In genomic region chr2:32353007-32353542, GRCm38 (mm10) we compare ENCODE assay signal across 8 mouse cellular contexts. TPM values are rescaled to one million over a fixed set of nuclear protein-coding genes. Genes with fewer than 3 reads are reported as not detected.
DNase-seq lines count a peak whose midpoint lies in the region; ATAC-seq and TF ChIP-seq lines count a peak whose summit lies in the region.

TSS of gene Dnm1 (minus strand) at chr2:32353338.

- no peak within 1 kb of the TSS for H3K27ac ChIP-seq in bone marrow, adult 2 months (ENCODE audit: control insufficient read depth, insufficient read depth, low read depth, low read length, poor library complexity)
- H3K27ac ChIP-seq in embryonic facial prominence, embryonic 14.5 days (replicated peaks; ENCODE audit: low read depth, low read length): peak within 1 kb of the TSS; percentile 86
- peak within 1 kb of the TSS; percentile 94 for H3K27ac ChIP-seq in limb, embryonic 13.5 days
- peak within 1 kb of the TSS; percentile 98 for H3K27ac ChIP-seq in midbrain, embryonic 16.5 days (ENCODE audit: low read length)
- no peak within 1 kb of the TSS for H3K27ac ChIP-seq in spleen, adult 2 months (ENCODE audit: insufficient read depth, low read length)

- peak within 1 kb of the TSS; percentile 83 for H3K9ac ChIP-seq in embryonic facial prominence, embryonic 14.5 days (ENCODE audit: low read depth, low read length)
- H3K9ac ChIP-seq in limb, embryonic 13.5 days: peak within 1 kb of the TSS; percentile 91
- H3K9ac ChIP-seq in midbrain, embryonic 16.5 days (ENCODE audit: low read depth, low read length): peak within 1 kb of the TSS; percentile 92

- no peaks in the 10 kb centered on the region for H3K9me3 ChIP-seq in embryonic facial prominence, embryonic 14.5 days (ENCODE audit: control insufficient read depth, low read length)
- H3K9me3 ChIP-seq in limb, embryonic 13.5 days: no peaks in the 10 kb centered on the region
- H3K9me3 ChIP-seq in midbrain, embryonic 16.5 days (replicated peaks; ENCODE audit: control insufficient read depth, low read length, poor library complexity, severe bottlenecking): no peaks in the 10 kb centered on the region

- H3K4me1 ChIP-seq in bone marrow, adult 2 months (ENCODE audit: control insufficient read depth, insufficient read depth, low read length): no peaks in the 10 kb centered on the region
- peaks cover 17% of the 10 kb centered on the region for H3K4me1 ChIP-seq in embryonic facial prominence, embryonic 14.5 days (ENCODE audit: control insufficient read depth, insufficient read depth, low read length)
- H3K4me1 ChIP-seq in limb, embryonic 13.5 days: peaks cover 35% of the 10 kb centered on the region
- peaks cover 24% of the 10 kb centered on the region for H3K4me1 ChIP-seq in midbrain, embryonic 16.5 days (ENCODE audit: control insufficient read depth, insufficient read depth, low read length)
- H3K4me1 ChIP-seq in spleen, adult 2 months (ENCODE audit: control insufficient read depth, insufficient read depth, insufficient read length): peaks cover 5% of the 10 kb centered on the region; the same call in 1 of the 2 replicates

- peak within 1 kb of the TSS; percentile 69 for H3K4me2 ChIP-seq in embryonic facial prominence, embryonic 14.5 days (ENCODE audit: low read depth, low read length)
- H3K4me2 ChIP-seq in limb, embryonic 13.5 days (replicated peaks): peak within 1 kb of the TSS; percentile 90
- H3K4me2 ChIP-seq in midbrain, embryonic 16.5 days (ENCODE audit: low read length): peak within 1 kb of the TSS; percentile 69

- H3K36me3 ChIP-seq in embryonic facial prominence, embryonic 14.5 days (ENCODE audit: control insufficient read depth, insufficient read depth, low read length): 0 out of 2 replicates have a peak, but pooled peaks cover 8% of the 10 kb centered on the region
- H3K36me3 ChIP-seq in limb, embryonic 13.5 days: peaks cover 11% of the 10 kb centered on the region
- H3K36me3 ChIP-seq in midbrain, embryonic 16.5 days (ENCODE audit: control insufficient read depth, insufficient read depth, low read length): no peaks in the 10 kb centered on the region
- H3K36me3 ChIP-seq in spleen, adult 2 months (ENCODE audit: control insufficient read depth, insufficient read depth, low read length): no peaks in the 10 kb centered on the region

- no peaks in the 10 kb centered on the region for H3K27me3 ChIP-seq in embryonic facial prominence, embryonic 14.5 days (replicated peaks; ENCODE audit: control insufficient read depth, insufficient read depth, low read length)
- H3K27me3 ChIP-seq in limb, embryonic 13.5 days: peaks cover 3% of the 10 kb centered on the region; the same call in 1 of the 2 replicates
- no peaks in the 10 kb centered on the region for H3K27me3 ChIP-seq in midbrain, embryonic 16.5 days (ENCODE audit: control insufficient read depth, insufficient read depth, low read depth, low read length)
- H3K27me3 ChIP-seq in spleen, adult 2 months (ENCODE audit: control insufficient read depth, insufficient read depth, low read length): peaks cover 10% of the 10 kb centered on the region

- peak; percentile 74 for ATAC-seq in embryonic facial prominence, embryonic 14.5 days (ENCODE audit: low read depth)
- peak; percentile 75 for ATAC-seq in limb, embryonic 13.5 days (ENCODE audit: low FRiP score, low read depth)
- peak; percentile 70 for ATAC-seq in midbrain, embryonic 16.5 days

- under 1% methylated on average over 63 of the region's 63 CpGs for WGBS in bone marrow, adult 2 months
- under 1% methylated on average over 30 of the region's 63 CpGs for WGBS in embryonic facial prominence, embryonic 14.5 days
- under 1% methylated on average over 63 of the region's 63 CpGs for WGBS in limb, embryonic 13.5 days
- under 1% methylated on average over 57 of the region's 63 CpGs for WGBS in midbrain, embryonic 16.5 days
- under 1% methylated on average over 63 of the region's 63 CpGs for WGBS in spleen, adult 2 months

- peak; percentile 83 for DNase-seq in A20 (ENCODE audit: low read depth, low spot score)
- peak; percentile 91 for DNase-seq in embryonic facial prominence, embryonic 14.5 days (ENCODE audit: low spot score)
- DNase-seq in heart, adult 8-10 months (ENCODE audit: low spot score): peak; percentile 85
- DNase-seq in kidney, adult 9 months: peak; percentile 88
- peak; percentile 50 to 83 for DNase-seq in spleen, adult 2 months (ENCODE audit: low read depth in 1 of 2, low spot score in 2 of 2)

- TF ChIP-seq CTCF in bone marrow, adult 2 months (IDR thresholded peaks at IDR 0.05; ENCODE audit: control insufficient read depth, insufficient read depth, low read length): peak; percentile 89
- peak; percentile 96 for TF ChIP-seq CTCF in spleen, adult 2 months (IDR thresholded peaks at IDR 0.05; ENCODE audit: extremely low read depth, insufficient read depth, insufficient read length, insufficient replicate concordance)

- TF ChIP-seq POLR2A in bone marrow, adult 2 months (IDR thresholded peaks at IDR 0.05; ENCODE audit: borderline replicate concordance, control insufficient read depth, low read depth, low read length): no peak
- TF ChIP-seq POLR2A in spleen, adult 2 months (IDR thresholded peaks at IDR 0.05; ENCODE audit: low read depth, low read length): no peak

- H3K4me3 ChIP-seq in bone marrow, adult 2 months (replicated peaks; ENCODE audit: control insufficient read depth, low read depth, low read length): peak within 1 kb of the TSS; percentile 48
- peak within 1 kb of the TSS; percentile 73 for H3K4me3 ChIP-seq in embryonic facial prominence, embryonic 14.5 days (ENCODE audit: low read depth, low read length)
- peak within 1 kb of the TSS; percentile 81 for H3K4me3 ChIP-seq in limb, embryonic 13.5 days
- H3K4me3 ChIP-seq in midbrain, embryonic 16.5 days (ENCODE audit: low read depth, low read length): peak within 1 kb of the TSS; percentile 78
- peak within 1 kb of the TSS; percentile 58; the same call in 1 of the 2 replicates for H3K4me3 ChIP-seq in spleen, adult 2 months (ENCODE audit: extremely low read depth, insufficient read depth, insufficient read length)

RNA-seq across cellular contexts. Expression of gene Dnm1, which starts in this region (rescaled TPM):
- polyA plus RNA-seq in bone marrow, adult 2 months (2011; ENCODE audit: insufficient read depth, insufficient read length, low replicate concordance, missing spikeins): 1.4 and 1.9 TPM in 2 replicates
- polyA plus RNA-seq in embryonic facial prominence, embryonic 14.5 days (2014; fragmentation: Nextera tagmentation; extraction: Ambion mirVana): 34.1 and 41.7 TPM in 2 replicates
- total RNA-seq in heart, adult 8-10 months (2022): 1 to 10 TPM; 3.5 to 7.5 (median 4.6) TPM
- 32.4 and 32.5 TPM in 2 replicates for polyA plus RNA-seq in limb, embryonic 13.5 days (2015; fragmentation: Nextera tagmentation; extraction: Ambion mirVana)
- polyA plus RNA-seq in midbrain, embryonic 16.5 days (2015; fragmentation: Nextera tagmentation; extraction: Ambion mirVana): 55.1 and 66.3 TPM in 2 replicates
- polyA plus RNA-seq in spleen, adult 2 months (2012; rRNA removed): 20.4 and 22.1 TPM in 2 replicates

Comparison
In these comparisons a context has a peak if more than half of its experiments do, and no peak if none do; other contexts are left out.
1. H3K27ac ChIP-seq: peak in embryonic facial prominence, embryonic 14.5 days (single experiment), limb, embryonic 13.5 days (single experiment) and midbrain, embryonic 16.5 days (single experiment); none in bone marrow, adult 2 months (single experiment) and spleen, adult 2 months (single experiment).
2. Peak in every context shown above with its lines, with median percentiles within 50 percentile points of each other: DNase-seq, H3K4me3 ChIP-seq, ATAC-seq, H3K4me2 ChIP-seq and H3K9ac ChIP-seq.